Mouse (Mus musculus): ENCODE measurements around the gene Pet100.
"Not testable (repeated sequence)": the region's sequence is repeated elsewhere in the genome, so short reads cannot be mapped to it uniquely, and the experiment has no call there.

The Pet100 gene

DNA sequence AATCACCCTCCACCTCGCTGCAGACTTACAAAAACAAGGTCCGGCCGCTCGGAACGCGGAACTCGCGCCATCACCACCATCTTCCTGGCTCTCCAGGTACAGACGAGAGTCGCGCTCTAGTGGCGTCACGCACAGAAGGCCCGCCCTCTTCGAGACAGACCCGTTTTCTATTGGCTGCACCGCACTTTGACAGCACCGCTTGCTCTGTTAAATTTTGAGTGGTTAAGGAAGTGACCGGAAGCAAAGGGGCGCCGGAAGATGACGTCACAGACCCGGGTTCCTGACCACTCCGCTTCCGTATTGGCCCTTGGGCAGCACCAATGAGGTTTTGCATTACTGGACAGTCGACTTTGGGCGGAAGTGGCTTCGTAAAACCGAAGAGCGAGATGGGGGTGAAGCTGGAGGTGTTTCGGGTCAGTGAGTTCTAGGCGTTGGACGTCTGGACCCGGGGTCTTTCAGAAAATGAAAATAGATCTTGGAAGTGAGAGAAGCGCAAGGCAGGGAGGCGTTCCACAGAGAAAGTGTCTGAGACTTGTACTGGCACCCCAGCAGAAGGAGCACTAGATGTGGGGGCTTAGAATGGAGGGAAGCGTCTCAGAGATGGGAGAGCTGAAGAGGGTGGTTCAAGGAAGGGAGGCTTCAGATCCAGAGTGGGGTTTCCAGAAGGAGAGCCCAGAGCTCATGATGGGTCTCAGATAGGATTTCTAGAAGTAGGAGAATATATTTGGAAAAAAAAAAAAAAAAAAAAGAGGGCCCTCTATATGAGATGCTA, at the start of gene Pet100, which contains the start of gene Xab2:
Pet100 (plus strand) TSS at position 350 of the 772 bp plus-strand sequence.
Xab2 (minus strand) TSS at position 118 of the 772 bp plus-strand sequence.
- peak; percentile 99 to 100 for DNase-seq (ENCODE audit: low spot score in 2 of 2)

- DNase-seq (ENCODE audit: low spot score in 2 of 2) = no peak
Measured at GRCm38 (mm10) chr8:3574546-3574945, 46.8 kb upstream of the Pet100 start.

DNA sequence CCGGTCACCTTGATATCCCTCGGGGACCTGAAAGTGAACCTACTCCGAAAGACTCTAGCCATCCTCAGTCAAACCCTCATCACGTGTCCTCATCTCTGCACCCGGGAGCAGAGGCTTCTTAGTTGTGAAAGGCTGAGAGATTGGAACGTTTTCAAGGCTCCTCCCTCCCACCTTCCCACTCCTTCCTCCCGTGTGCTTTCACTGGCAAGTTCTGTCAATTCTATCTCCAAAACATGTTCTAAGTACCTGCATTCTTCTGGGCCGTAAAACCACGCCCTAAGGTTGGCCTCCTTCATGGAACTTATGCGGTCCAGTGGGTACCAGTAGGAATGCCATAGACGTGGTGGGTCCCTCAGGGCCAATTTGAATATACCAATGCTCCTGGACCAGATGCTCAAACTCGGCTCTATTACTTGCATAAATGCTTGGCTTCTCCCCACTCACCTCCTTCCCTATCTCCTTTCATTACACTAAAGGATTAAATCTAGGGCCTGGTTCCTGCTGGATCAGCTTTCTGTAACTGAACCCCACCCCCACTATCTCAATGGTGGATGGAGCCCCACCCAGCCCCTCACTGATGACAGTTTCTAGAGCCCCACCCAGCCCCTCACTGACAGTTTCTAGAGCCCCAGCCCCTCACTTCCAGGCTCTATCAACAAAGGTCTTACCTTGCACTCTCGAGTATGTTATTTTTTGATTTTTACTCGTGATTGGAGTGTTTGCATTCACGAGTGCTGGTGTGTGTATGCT, 45.0 kb upstream of the Pet100 start:
- no peak for DNase-seq (ENCODE audit: low spot score in 2 of 2)

- DNase-seq (ENCODE audit: low spot score in 2 of 2) = no peak
Measured at GRCm38 (mm10) chr8:3579390-3580364, 41.7 kb upstream of the Pet100 start.

- not testable (repeated sequence) for DNase-seq (ENCODE audit: low spot score in 2 of 2)
Measured at GRCm38 (mm10) chr8:3581961-3582360, 39.4 kb upstream of the Pet100 start.

DNA sequence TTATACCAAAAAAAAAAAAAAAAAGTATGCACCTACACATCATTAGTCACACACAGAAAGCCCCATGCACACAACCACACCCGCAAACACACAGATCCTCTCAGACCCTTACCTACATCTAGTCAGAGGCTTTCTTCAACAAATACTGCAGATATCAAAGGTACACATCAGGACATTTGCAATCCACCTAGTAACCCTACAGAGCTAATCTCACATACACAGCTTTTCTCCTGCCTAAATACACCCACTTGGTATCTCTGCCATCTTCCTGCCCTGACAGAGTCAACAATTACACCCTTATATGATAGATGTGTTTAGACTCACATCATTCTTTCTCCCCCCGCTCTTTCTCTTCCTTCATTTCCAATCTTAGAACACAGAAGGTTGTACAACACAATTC, 34.9 kb upstream of the Pet100 start:
- DNase-seq (ENCODE audit: low spot score in 2 of 2) = no peak

DNA sequence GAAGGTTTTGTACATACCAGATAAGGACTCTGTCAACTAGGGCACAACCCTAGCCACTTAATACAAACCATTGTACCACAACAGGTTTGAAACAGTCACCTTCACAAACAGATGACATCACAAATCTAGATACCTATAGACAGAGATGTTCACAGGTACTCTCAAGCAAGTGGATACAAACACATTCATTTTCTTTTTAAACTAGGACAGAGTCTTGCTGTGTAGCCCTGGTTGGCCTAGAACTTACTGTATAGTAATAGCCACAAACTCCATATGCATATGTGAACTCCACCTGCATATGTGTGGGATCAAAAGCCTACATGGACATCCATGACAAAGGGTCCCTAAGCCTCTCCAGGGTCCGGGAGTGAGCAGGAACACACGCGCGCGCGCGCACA, 34.4 kb upstream of the Pet100 start, which contains the start of gene Camsap3:
Camsap3 (plus strand) TSS at position 301 of the 398 bp plus-strand sequence.
- DNase-seq (ENCODE audit: low spot score in 2 of 2) = no peak

DNA sequence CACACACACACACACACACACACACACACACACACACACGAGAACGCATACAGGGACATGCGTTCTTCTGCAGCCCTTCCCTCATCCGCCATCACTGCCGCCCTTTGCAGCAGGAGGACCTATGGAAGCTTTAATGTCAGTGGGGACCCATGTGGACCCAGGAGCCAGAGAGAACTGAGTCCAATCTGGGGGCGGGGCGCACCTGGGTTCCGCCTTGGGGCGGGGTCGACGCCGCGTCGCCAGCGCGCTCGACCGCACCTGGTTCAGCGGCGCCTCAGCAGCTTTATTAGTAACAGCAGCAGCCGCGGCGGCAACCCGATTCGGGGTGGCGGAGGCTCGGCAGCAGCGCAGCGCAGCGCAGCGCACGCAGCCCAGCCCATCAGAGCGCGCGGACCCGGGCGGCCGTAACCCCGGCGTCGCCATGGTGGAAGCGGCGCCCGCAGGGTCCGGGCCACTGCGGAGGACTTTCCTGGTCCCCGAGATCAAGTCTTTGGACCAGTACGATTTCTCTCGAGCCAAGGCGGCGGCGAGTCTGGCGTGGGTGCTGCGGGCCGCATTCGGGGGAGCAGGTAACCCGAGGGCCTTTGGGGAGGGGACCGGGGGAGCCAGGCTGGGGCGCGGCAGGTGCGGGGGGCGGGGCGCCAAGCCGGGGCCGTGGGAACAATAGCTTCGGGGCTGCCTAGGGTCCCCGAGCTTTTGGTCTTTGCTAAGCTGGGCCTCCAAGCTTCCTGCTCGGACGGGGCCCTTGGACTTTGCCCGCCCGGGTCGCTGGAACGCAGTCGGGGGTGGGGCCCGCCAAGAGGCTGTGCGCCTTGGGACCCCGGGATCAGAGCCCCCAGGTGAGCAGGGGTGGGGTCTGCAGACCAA, 33.7 kb upstream of the Pet100 start:
- peak; percentile 62 to 69 for DNase-seq (ENCODE audit: low spot score in 2 of 2)

DNA sequence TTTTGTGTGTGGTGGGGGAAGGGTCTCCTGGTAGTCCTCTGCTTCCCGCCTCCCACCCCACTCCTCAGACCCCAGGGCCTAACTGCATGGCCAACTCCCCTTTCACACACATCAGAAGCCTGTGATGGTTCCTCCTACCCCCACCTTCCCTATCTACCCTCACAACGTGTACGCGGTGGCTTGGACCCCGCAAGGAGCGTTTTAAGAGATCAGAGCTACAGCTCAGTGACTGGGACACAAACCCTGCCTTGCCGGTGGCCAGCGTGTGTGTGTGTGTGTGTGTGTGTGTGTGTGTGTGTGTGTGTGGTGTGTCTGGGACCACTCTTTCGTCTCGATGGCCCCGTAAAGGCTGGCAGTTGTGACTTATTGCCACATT, 33.1 kb upstream of the Pet100 start:
- DNase-seq (ENCODE audit: low spot score in 2 of 2) = no peak

DNA sequence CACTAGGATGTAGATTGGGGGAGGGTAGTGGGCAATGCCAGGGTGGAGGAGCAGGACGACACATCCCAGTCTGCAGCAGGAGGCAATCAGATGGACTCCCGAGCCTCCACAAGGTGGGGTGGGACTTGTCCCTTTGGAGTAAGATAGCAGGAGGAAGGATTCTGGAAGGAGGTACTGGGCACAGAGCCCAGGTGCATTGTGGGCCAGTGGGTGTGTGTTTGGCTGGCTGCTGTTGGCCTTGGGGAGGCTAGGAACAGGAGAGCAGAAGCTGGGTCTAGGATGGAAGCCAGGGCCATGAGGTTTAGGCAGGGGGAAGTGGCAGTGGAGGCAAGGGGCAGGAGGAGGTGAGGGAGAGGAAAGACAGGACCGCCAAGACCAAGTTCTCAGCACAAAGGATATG, 27.9 kb upstream of the Pet100 start:
- DNase-seq (ENCODE audit: low spot score in 2 of 2) = no peak

- no peak for DNase-seq (ENCODE audit: low spot score in 2 of 2)
Measured at GRCm38 (mm10) chr8:3594466-3594865, 26.9 kb upstream of the Pet100 start.

- no peak for DNase-seq (ENCODE audit: low spot score in 2 of 2)
Measured at GRCm38 (mm10) chr8:3598054-3598453, 23.3 kb upstream of the Pet100 start.

GRCm38 (mm10) chr8:3599219-3599618, 22.1 kb upstream of the Pet100 start:
- no peak for DNase-seq (ENCODE audit: low spot score in 2 of 2)

DNA sequence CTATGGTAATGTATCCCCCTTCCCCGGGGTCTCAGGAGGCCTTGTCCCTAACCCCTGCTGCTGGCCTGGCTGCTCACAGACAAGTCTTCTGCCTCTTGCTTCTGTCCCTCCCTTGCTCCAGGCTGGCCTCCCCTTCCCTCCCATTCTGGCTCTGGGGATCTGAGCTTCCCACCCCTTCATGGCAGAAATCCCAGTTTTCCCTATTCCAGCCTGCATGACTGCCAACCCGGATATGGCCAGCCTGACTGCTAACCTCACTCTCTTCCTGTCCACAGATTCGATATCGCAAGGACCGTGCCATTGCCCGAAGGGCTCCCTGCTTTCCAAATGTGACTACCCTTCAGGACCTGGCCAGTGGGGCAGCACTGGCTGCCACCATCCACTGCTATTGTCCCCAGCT, 20.9 kb upstream of the Pet100 start:
- DNase-seq (ENCODE audit: low spot score in 2 of 2) = no peak

DNA sequence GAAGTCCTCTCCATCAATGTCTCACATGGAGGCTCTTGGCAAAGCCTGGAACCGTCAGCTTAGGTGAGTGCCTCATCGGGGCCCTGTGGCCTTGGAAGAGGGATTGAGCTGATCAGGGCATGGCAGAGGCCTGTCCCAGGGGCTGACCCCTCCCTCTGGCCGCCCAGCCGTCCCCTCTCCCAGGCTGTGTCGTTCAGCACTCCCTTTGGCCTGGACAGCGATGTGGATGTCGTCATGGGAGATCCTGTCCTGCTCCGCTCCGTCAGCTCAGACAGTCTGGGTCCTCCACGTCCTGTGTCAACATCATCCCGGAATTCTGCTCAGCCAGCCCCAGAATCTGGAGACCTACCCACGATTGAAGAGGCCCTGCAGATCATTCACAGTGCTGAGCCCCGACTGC, 17.9 kb upstream of the Pet100 start:
- no peak for DNase-seq (ENCODE audit: low spot score in 2 of 2)

- no peak for DNase-seq (ENCODE audit: low spot score in 2 of 2)
Measured at GRCm38 (mm10) chr8:3606593-3606992, 14.8 kb upstream of the Pet100 start.

DNA sequence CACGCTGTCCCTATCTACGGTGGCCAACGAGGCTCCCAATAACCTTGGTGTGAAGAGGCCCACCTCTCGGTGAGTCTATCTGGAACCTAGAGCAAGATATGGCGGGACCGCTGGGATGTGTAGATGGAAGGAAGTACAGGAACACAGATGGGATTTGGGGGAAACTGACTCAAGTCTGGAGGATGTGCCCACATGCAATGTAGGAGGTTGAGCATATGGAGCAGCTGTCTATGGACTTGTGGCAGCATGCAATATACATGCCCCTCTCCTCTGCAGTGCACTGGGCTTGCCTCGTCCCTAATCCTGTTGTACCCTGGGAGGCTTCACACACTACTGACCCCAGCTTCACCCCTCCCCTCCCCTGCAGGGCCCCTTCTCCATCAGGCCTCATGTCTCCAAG, 13.5 kb upstream of the Pet100 start:
- peak in 1 of 2 experiments; percentile 44 for DNase-seq (ENCODE audit: low spot score in 2 of 2)

GRCm38 (mm10) chr8:3609046-3609815, 12.1 kb upstream of the Pet100 start:
- no peak for DNase-seq (ENCODE audit: low spot score in 2 of 2)

GRCm38 (mm10) chr8:3609816-3610150, 11.6 kb upstream of the Pet100 start:
- no peak for DNase-seq (ENCODE audit: low spot score in 2 of 2)

DNA sequence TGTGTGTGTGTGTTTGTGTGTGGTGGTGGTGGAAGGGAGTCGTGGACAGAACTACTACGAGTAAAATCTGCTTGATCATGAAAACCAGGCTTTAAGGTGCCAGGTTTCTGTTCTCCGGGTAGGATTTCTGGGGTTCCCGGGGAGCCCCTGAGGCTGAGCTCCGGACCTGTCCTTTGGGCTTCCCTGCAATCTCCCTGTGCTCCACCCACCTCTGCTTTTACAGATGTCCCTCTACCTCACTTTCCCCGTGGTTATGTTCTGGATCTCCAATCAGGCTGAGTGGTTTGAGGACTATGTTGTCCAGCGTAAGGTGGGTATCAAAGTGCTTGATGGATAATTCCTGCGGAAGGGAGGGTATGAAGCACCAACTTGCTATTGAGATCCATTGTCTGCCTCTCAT, 771 bp downstream of the Pet100 start:
- DNase-seq (ENCODE audit: low spot score in 2 of 2) = no peak

Measured in right cerebral cortex, postnatal 36 days (tissue).